In the genomic region with DNA sequence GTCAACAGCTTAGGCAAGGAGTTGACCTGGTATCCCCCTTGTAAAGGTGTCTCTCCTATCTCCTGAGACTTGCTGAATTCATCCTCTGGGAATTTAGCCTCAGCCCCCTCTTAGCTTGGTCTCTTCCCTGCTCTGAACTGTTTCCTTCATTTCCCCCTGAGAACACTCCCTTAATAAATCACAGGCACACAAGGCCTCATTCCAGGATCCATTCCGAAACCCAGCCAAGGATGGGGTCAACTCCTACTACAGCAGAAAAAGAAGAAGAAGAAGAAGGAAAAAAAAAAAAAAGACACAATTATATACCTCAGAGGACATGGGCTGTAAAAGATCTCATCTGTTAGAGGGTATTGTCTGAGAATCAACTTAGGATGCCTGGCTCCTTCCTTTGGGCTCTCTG, we compare ENCODE assay signal across 17 mouse cellular contexts.
A peak's percentile ranks its signal among the peaks of the same experiment; 100 is the strongest.
DNase-seq lines count a peak whose midpoint lies in the region; ATAC-seq and TF ChIP-seq lines count a peak whose summit lies in the region.
"Had no signal": no experiment of that assay in that cellular context is flagged by ENCODE, and none has a peak within 500 bp of the region (broad histone marks: within the 10 kb centered on the region; RNA-seq: fewer than 3 reads in every experiment).

No protein-coding gene starts in this region.

- 42% methylated on average over 1 of the region's 1 CpGs for WGBS in kidney, embryonic 15.5 days
- 38% methylated on average over 1 of the region's 1 CpGs for WGBS in limb, embryonic 14.5 days

- H3K27me3 ChIP-seq in kidney, embryonic 15.5 days = no peaks in the 10 kb centered on the region
- no peaks in the 10 kb centered on the region for H3K27me3 ChIP-seq in limb, embryonic 14.5 days (ENCODE audit: control insufficient read depth, insufficient read depth, low read length)

- peak; percentile 44 for DNase-seq in gastrocnemius, adult 18-20 months (ENCODE audit: low spot score)
- no peak for DNase-seq in gastrocnemius, postnatal 4 days (ENCODE audit: low spot score in 2 of 2)
- DNase-seq in kidney, adult 11 months = no peak
- peak; percentile 55 for DNase-seq in NIH3T3 (ENCODE audit: low read depth)
- peak; percentile 21 for DNase-seq in limb, embryonic 14.5 days (ENCODE audit: low spot score)
- DNase-seq in ovary, postnatal 14 days (ENCODE audit: low spot score) = no peak
- DNase-seq: adrenal gland, adult 2 months; cerebellum, adult 2 months; lung, postnatal 10 days; right cerebral cortex, adult 18-20 months; thymus, adult 2 months had no signal

- ATAC-seq in kidney, embryonic 15.5 days (replicated peaks; ENCODE audit: low FRiP score) = no peak
- ATAC-seq in limb, embryonic 14.5 days (ENCODE audit: low FRiP score, low read depth) = no peak
- ATAC-seq in erythroid progenitor cell, adult 5-6 weeks (replicated peaks; ENCODE audit: low FRiP score, poor library complexity, severe bottlenecking) = no peak

- no peaks in the 10 kb centered on the region for H3K9me3 ChIP-seq in kidney, embryonic 15.5 days (replicated peaks)
- H3K9me3 ChIP-seq in limb, embryonic 14.5 days (ENCODE audit: control insufficient read depth, low read length) = no peaks in the 10 kb centered on the region
- H3K9me3 ChIP-seq: forebrain, embryonic 10.5 days; heart, embryonic 12.5 days; midbrain, embryonic 10.5 days had no signal

- H3K4me1 ChIP-seq in kidney, embryonic 15.5 days = peaks cover 85% of the 10 kb centered on the region
- peaks cover 68% of the 10 kb centered on the region for H3K4me1 ChIP-seq in limb, embryonic 14.5 days (ENCODE audit: control insufficient read depth, insufficient read depth, low read length)

- no peaks in the 10 kb centered on the region for H3K36me3 ChIP-seq in kidney, embryonic 15.5 days
- no peaks in the 10 kb centered on the region for H3K36me3 ChIP-seq in limb, embryonic 14.5 days (ENCODE audit: control insufficient read depth, insufficient read depth, low read length)
- H3K36me3 ChIP-seq: forebrain, embryonic 10.5 days; heart, embryonic 12.5 days; midbrain, embryonic 10.5 days had no signal

- no peak overlapping the region for H3K4me3 ChIP-seq in kidney, embryonic 15.5 days (replicated peaks)
- H3K4me3 ChIP-seq in limb, embryonic 14.5 days (replicated peaks; ENCODE audit: low read length) = no peak overlapping the region
- H3K4me3 ChIP-seq: forebrain, embryonic 10.5 days; heart, embryonic 12.5 days; midbrain, embryonic 10.5 days had no signal

- no peak overlapping the region for H3K9ac ChIP-seq in kidney, embryonic 15.5 days
- no peak overlapping the region for H3K9ac ChIP-seq in limb, embryonic 14.5 days (ENCODE audit: low read depth, low read length, severe bottlenecking)
- H3K9ac ChIP-seq: heart, embryonic 12.5 days had no signal

- no peak overlapping the region for H3K4me2 ChIP-seq in kidney, embryonic 15.5 days
- no peak overlapping the region for H3K4me2 ChIP-seq in limb, embryonic 14.5 days (replicated peaks; ENCODE audit: low read depth, low read length, severe bottlenecking)
- H3K4me2 ChIP-seq: heart, embryonic 12.5 days; liver, embryonic 11.5 days had no signal

- H3K27ac ChIP-seq in kidney, embryonic 15.5 days = peak overlapping the region; percentile 85
- peak overlapping the region; percentile 20; the same call in 1 of the 2 replicates for H3K27ac ChIP-seq in limb, embryonic 14.5 days (replicated peaks; ENCODE audit: low read depth, low read length)
- H3K27ac ChIP-seq: forebrain, embryonic 10.5 days; midbrain, embryonic 10.5 days had no signal

- no peak for TF ChIP-seq POLR2A in limb, embryonic 14.5 days (IDR thresholded peaks at IDR 0.05; ENCODE audit: borderline replicate concordance, extremely low read depth, insufficient read depth, insufficient read length)

Comparison
In these comparisons a context has a peak if more than half of its experiments do, and no peak if none do; other contexts are left out.
1. DNase-seq: peak in gastrocnemius, adult 18-20 months (single experiment), NIH3T3 (single experiment) and limb, embryonic 14.5 days (single experiment); none in gastrocnemius, postnatal 4 days (0 of 2), kidney, adult 11 months (single experiment) and ovary, postnatal 14 days (single experiment).